13 mouse cellular contexts compared by ENCODE assay signal in genomic region chr1:177307549-177307948, GRCm38 (mm10). TPM values are rescaled to one million over a fixed set of nuclear protein-coding genes. Genes with fewer than 3 reads are reported as not detected.
A peak's percentile ranks its signal among the peaks of the same experiment; 100 is the strongest.
DNase-seq lines count a peak whose midpoint lies in the region; ATAC-seq lines count a peak whose summit lies in the region.
"Had no signal": no experiment of that assay in that cellular context is flagged by ENCODE, and none has a peak within 500 bp of the region (broad histone marks: within the 10 kb centered on the region; RNA-seq: fewer than 3 reads in every experiment).

No protein-coding gene starts in this region.

- peak; percentile 16 to 25 for DNase-seq in cerebellum, adult 18-20 months
- peak; percentile 42 for DNase-seq in midbrain, embryonic 14.5 days
- no peak for DNase-seq in midbrain, embryonic 11.5 days (ENCODE audit: low spot score, missing footprints)
- peak; percentile 51 to 53 for DNase-seq in right cerebral cortex, postnatal 10 days (ENCODE audit: low spot score in 2 of 2)
- DNase-seq in thymus, postnatal 4 days = no peak
- DNase-seq in kidney, postnatal 10 days = no peak
- DNase-seq: kidney, postnatal 25 days; lung, embryonic 14.5 days had no signal

- no peaks in the 10 kb centered on the region for H3K36me3 ChIP-seq in midbrain, embryonic 14.5 days (ENCODE audit: control insufficient read depth, insufficient read depth, low read length)
- no peaks in the 10 kb centered on the region for H3K36me3 ChIP-seq in midbrain, embryonic 11.5 days (ENCODE audit: control insufficient read depth, insufficient read depth, low read length)
- no peaks in the 10 kb centered on the region for H3K36me3 ChIP-seq in hindbrain, embryonic 15.5 days
- H3K36me3 ChIP-seq: embryonic facial prominence, embryonic 13.5 days; heart, embryonic 10.5 days; limb, embryonic 13.5 days had no signal

- WGBS in midbrain, embryonic 14.5 days = 46% methylated on average over 11 of the region's 11 CpGs
- 61% methylated on average over 11 of the region's 11 CpGs for WGBS in midbrain, embryonic 11.5 days
- WGBS in hindbrain, embryonic 15.5 days = 44% methylated on average over 11 of the region's 11 CpGs

- no peak overlapping the region for H3K27ac ChIP-seq in midbrain, embryonic 14.5 days (replicated peaks; ENCODE audit: low read depth, low read length)
- H3K27ac ChIP-seq in midbrain, embryonic 11.5 days (ENCODE audit: low read depth, low read length) = no peak overlapping the region; the same call in 1 of the 2 replicates
- H3K27ac ChIP-seq in hindbrain, embryonic 15.5 days (replicated peaks) = 0 out of 2 replicates have a peak overlapping the region, but pooled peaks have one; percentile 42
- H3K27ac ChIP-seq: embryonic facial prominence, embryonic 13.5 days; heart, embryonic 10.5 days; limb, embryonic 13.5 days had no signal

- H3K9me3 ChIP-seq in midbrain, embryonic 14.5 days (ENCODE audit: control insufficient read depth, low read length) = no peaks in the 10 kb centered on the region
- no peaks in the 10 kb centered on the region for H3K9me3 ChIP-seq in midbrain, embryonic 11.5 days (ENCODE audit: control insufficient read depth, low read length)
- H3K9me3 ChIP-seq in hindbrain, embryonic 15.5 days = no peaks in the 10 kb centered on the region
- H3K9me3 ChIP-seq: embryonic facial prominence, embryonic 13.5 days; heart, embryonic 10.5 days; limb, embryonic 13.5 days had no signal

- no peak for ATAC-seq in cerebellum, adult (ENCODE audit: insufficient number of reproducible peaks, low FRiP score, low TSS enrichment)
- no peak for ATAC-seq in midbrain, embryonic 14.5 days (ENCODE audit: low FRiP score, low TSS enrichment)
- no peak for ATAC-seq in midbrain, embryonic 11.5 days (ENCODE audit: low FRiP score)
- no peak for ATAC-seq in hindbrain, embryonic 15.5 days (ENCODE audit: low FRiP score, low read depth)

- no peak overlapping the region for H3K9ac ChIP-seq in midbrain, embryonic 14.5 days (replicated peaks; ENCODE audit: low read length)
- H3K9ac ChIP-seq in midbrain, embryonic 11.5 days (ENCODE audit: low read length) = no peak overlapping the region
- H3K9ac ChIP-seq in hindbrain, embryonic 15.5 days = no peak overlapping the region
- H3K9ac ChIP-seq: embryonic facial prominence, embryonic 13.5 days; limb, embryonic 13.5 days; lung, embryonic 14.5 days had no signal

- no peak overlapping the region for H3K4me3 ChIP-seq in midbrain, embryonic 14.5 days (replicated peaks; ENCODE audit: low read depth, low read length)
- H3K4me3 ChIP-seq in midbrain, embryonic 11.5 days (ENCODE audit: low read depth, low read length) = no peak overlapping the region
- no peak overlapping the region for H3K4me3 ChIP-seq in hindbrain, embryonic 15.5 days
- H3K4me3 ChIP-seq: embryonic facial prominence, embryonic 13.5 days; heart, embryonic 10.5 days; limb, embryonic 13.5 days had no signal

- 0 out of 2 replicates have a peak, but pooled peaks cover 6% of the 10 kb centered on the region for H3K4me1 ChIP-seq in midbrain, embryonic 14.5 days (ENCODE audit: control insufficient read depth, insufficient read depth, low read length)
- H3K4me1 ChIP-seq in midbrain, embryonic 11.5 days (ENCODE audit: control insufficient read depth, insufficient read depth, low read length) = peaks cover 3% of the 10 kb centered on the region; the same call in 1 of the 2 replicates
- peaks cover 10% of the 10 kb centered on the region; the same call in 1 of the 2 replicates for H3K4me1 ChIP-seq in hindbrain, embryonic 15.5 days (replicated peaks)
- H3K4me1 ChIP-seq: embryonic facial prominence, embryonic 13.5 days; heart, embryonic 10.5 days; limb, embryonic 13.5 days had no signal

- H3K27me3 ChIP-seq in midbrain, embryonic 14.5 days (ENCODE audit: control insufficient read depth, insufficient read depth, low read length) = no peaks in the 10 kb centered on the region
- no peaks in the 10 kb centered on the region for H3K27me3 ChIP-seq in midbrain, embryonic 11.5 days (ENCODE audit: control insufficient read depth, insufficient read depth, low read length)
- H3K27me3 ChIP-seq in hindbrain, embryonic 15.5 days = no peaks in the 10 kb centered on the region
- H3K27me3 ChIP-seq: embryonic facial prominence, embryonic 13.5 days; limb, embryonic 13.5 days had no signal

- peak overlapping the region; percentile 30 for H3K4me2 ChIP-seq in midbrain, embryonic 14.5 days (ENCODE audit: low read length)
- H3K4me2 ChIP-seq in midbrain, embryonic 11.5 days = no peak overlapping the region
- H3K4me2 ChIP-seq in hindbrain, embryonic 15.5 days = peak overlapping the region; percentile 23
- H3K4me2 ChIP-seq: embryonic facial prominence, embryonic 13.5 days; limb, embryonic 13.5 days; lung, embryonic 14.5 days had no signal

RNA-seq across cellular contexts. Expression of gene Akt3, which starts 49.5 kb away (rescaled TPM):
- polyA plus RNA-seq in midbrain, embryonic 14.5 days (2014; fragmentation: Nextera tagmentation; extraction: Ambion mirVana) = 27.3 and 33.7 TPM in 2 replicates
- 27.9 and 30.6 TPM in 2 replicates for polyA plus RNA-seq in midbrain, embryonic 11.5 days (2014; fragmentation: Nextera tagmentation; extraction: Ambion mirVana)
- 21.3 and 21.4 TPM in 2 replicates for polyA plus RNA-seq in hindbrain, embryonic 15.5 days (2015; fragmentation: Nextera tagmentation; extraction: Ambion mirVana)

Comparison
In these comparisons a context has a peak if more than half of its experiments do, and no peak if none do; other contexts are left out.
1. DNase-seq: peak in cerebellum, adult 18-20 months (2 of 2), midbrain, embryonic 14.5 days (single experiment) and right cerebral cortex, postnatal 10 days (2 of 2); none in midbrain, embryonic 11.5 days (single experiment), thymus, postnatal 4 days (single experiment) and kidney, postnatal 10 days (single experiment).